Comparison of ENCODE assay signal across 11 mouse cellular contexts in genomic region chr7:73666921-73667675, GRCm38 (mm10).
A peak's percentile ranks its signal among the peaks of the same experiment; 100 is the strongest.
DNase-seq lines count a peak whose midpoint lies in the region; ATAC-seq lines count a peak whose summit lies in the region.
"Had no signal": no experiment of that assay in that cellular context is flagged by ENCODE, and none has a peak within 500 bp of the region (broad histone marks: within the 10 kb centered on the region; RNA-seq: fewer than 3 reads in every experiment).

No protein-coding gene starts in this region.

- H3K4me3 ChIP-seq in heart, embryonic 15.5 days: no peak overlapping the region
- H3K4me3 ChIP-seq: liver, embryonic 13.5 days had no signal

- 58% methylated on average over 14 of the region's 14 CpGs for WGBS in heart, embryonic 15.5 days

- DNase-seq in cerebellum, postnatal 14 days: peak; percentile 15 to 20
- no peak for DNase-seq in cerebellum, adult 9-10 months
- DNase-seq in NIH3T3 (ENCODE audit: low read depth): peak; percentile 50
- DNase-seq in kidney, postnatal 14 days: peak; percentile 71
- no peak for DNase-seq in cerebellum, adult 8-10 months
- DNase-seq in urinary bladder, postnatal 10 days (ENCODE audit: low spot score): no peak
- DNase-seq: liver, embryonic 13.5 days had no signal

- H3K4me1 ChIP-seq in heart, embryonic 15.5 days (replicated peaks): no peaks in the 10 kb centered on the region
- H3K4me1 ChIP-seq: liver, embryonic 13.5 days had no signal

- peak; percentile 84 for ATAC-seq in heart, embryonic 15.5 days (replicated peaks; ENCODE audit: insufficient number of reproducible peaks, insufficient read depth, low FRiP score, low read depth)
- ATAC-seq in CD4-positive, CD25-positive, alpha-beta regulatory T cell, adult 4 months: no peak
- ATAC-seq: midbrain, embryonic 16.5 days; Patski had no signal

- H3K36me3 ChIP-seq in heart, embryonic 15.5 days: no peaks in the 10 kb centered on the region
- H3K36me3 ChIP-seq: liver, embryonic 13.5 days had no signal

- H3K4me2 ChIP-seq in heart, embryonic 15.5 days: no peak overlapping the region
- H3K4me2 ChIP-seq: liver, embryonic 13.5 days had no signal

- H3K27me3 ChIP-seq in heart, embryonic 15.5 days: no peaks in the 10 kb centered on the region; the same call in 1 of the 2 replicates
- H3K27me3 ChIP-seq: liver, embryonic 13.5 days; Patski had no signal

- no peak overlapping the region for H3K9ac ChIP-seq in heart, embryonic 15.5 days
- H3K9ac ChIP-seq: liver, embryonic 13.5 days had no signal

- H3K9me3 ChIP-seq in heart, embryonic 15.5 days (replicated peaks): no peaks in the 10 kb centered on the region
- H3K9me3 ChIP-seq: liver, embryonic 13.5 days had no signal

- H3K27ac ChIP-seq in heart, embryonic 15.5 days: no peak overlapping the region
- H3K27ac ChIP-seq: liver, embryonic 13.5 days had no signal

Comparison
In these comparisons a context has a peak if more than half of its experiments do, and no peak if none do; other contexts are left out.
1. DNase-seq: peak in cerebellum, postnatal 14 days (2 of 2), NIH3T3 (single experiment) and kidney, postnatal 14 days (single experiment); none in cerebellum, adult 9-10 months (single experiment), cerebellum, adult 8-10 months (single experiment) and urinary bladder, postnatal 10 days (single experiment).